Mouse (Mus musculus): ENCODE data around the gene Fosl1. TPM values are rescaled to one million over a fixed set of nuclear protein-coding genes. Genes with fewer than 3 reads are reported as not detected.

Gene Fosl1
- total RNA-seq, 2 experiments from 2014 or later: not detected

DNA sequence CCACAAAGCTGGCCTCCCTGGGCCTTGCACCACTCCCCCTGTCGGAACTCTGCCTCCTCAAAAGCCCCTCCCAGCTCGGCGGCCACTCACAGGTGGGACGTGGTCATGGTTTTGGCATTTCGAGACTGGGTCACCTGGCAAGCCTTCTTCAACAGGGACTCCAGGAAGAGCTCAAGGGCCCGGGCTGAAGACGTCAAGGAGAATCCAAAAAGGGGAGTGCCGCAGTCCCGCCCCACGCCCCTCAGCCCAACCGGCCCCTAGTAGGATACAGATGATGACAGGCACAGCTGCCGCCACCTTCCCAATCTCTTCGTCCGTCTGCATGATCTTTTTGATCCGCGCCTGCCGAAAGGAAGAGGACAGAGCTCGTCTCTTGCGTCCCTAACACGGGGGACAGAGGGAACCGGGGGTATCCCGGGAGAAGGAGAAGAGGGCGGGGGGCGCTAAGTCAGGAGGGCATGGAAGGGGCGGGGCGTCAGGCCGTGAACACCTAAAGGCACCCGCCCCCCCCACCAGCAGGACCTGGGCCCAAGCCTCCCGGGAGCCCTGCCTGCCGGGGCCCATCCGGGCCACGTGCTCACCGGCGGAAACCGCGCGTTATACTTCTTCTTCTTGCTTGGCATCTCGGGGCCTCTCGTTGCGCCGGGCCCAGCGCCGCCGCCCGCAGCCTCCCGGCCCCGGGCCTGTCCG, 23.1 kb upstream of the Fosl1 start:
- peak in 1 of 2 experiments; percentile 78 for DNase-seq (ENCODE audit: low spot score in 2 of 2)

DNA sequence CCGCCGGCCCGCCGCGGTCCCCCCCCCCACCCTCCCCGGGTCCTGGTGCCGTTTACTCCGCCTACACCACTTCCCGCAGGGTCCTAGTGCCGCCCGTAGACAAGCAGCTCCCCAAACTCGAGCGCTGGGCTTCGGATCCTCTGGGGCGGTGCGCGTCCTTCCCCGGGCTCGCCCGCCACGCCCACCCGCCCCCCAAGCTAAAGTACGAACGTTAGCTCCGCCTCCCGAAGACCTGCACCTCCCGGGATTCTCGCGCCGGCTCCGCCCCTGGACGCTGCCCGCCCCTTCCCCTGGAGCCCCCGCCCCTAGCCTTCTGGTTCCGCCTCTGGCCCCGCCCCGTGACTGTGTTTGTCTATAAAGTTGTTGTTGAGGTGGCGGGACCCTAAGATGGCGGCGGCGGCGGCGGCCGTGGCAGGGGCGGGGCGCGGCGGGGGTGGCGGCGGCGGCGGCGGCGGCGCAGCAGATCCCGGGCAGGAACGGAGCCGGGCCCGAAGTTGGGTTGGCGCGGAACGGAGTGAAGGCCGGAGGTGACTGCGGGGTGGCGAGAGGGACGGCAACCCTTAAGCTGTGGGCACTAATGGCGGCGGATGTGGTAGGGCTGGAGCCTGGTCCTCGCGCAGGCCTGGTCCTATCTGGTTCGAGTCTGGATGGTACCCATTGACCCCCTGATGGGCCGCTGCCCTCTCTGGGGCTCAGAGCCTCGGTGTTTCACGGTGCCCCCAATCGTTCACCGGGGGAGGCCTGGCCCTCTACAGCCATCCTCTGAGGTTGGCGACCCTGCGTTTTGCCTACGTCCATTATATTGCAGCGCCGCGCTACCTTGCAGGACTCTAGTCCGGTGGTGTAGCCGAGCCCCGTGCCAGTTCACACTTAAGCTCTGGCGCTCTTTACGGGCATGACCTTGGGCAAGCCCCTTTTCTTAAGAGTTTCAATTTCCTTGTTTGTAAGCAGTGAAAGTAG, 22.3 kb upstream of the Fosl1 start, which contains the start of the genes Drap1 and AI837181:
Gene Drap1 (minus strand): TSS at position 198 of the 960 bp plus-strand sequence.
Gene AI837181 (plus strand): TSS at position 363 of the 960 bp plus-strand sequence.
- peak; percentile 94 to 98 for DNase-seq (ENCODE audit: low spot score in 2 of 2)

DNA sequence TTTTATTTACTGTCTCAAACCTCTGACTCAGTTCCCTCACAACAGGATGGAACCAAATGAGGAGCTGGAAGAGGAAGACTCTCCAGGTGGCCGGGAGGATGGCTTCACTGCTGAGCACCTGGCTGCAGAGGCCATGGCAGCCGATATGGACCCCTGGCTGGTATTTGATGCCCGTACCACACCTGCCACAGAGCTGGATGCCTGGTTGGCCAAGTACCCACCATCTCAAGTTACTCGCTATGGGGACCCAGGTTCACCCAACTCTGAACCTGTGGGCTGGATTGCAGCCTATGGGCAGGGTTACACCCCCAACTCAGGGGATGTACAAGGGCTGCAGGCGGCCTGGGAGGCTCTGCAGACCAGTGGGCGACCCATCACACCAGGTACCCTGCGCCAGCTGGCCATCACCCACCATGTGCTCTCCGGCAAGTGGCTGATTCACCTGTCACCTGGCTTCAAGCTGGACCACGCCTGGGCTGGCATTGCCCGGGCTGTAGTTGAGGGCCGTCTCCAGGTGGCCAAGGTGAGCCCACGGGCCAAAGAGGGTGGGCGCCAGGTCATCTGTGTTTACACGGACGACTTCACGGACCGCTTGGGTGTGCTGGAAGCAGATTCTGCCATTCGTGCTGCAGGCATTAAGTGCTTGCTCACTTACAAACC, 21.3 kb upstream of the Fosl1 start:
- no peak for DNase-seq (ENCODE audit: low spot score in 2 of 2)

DNA sequence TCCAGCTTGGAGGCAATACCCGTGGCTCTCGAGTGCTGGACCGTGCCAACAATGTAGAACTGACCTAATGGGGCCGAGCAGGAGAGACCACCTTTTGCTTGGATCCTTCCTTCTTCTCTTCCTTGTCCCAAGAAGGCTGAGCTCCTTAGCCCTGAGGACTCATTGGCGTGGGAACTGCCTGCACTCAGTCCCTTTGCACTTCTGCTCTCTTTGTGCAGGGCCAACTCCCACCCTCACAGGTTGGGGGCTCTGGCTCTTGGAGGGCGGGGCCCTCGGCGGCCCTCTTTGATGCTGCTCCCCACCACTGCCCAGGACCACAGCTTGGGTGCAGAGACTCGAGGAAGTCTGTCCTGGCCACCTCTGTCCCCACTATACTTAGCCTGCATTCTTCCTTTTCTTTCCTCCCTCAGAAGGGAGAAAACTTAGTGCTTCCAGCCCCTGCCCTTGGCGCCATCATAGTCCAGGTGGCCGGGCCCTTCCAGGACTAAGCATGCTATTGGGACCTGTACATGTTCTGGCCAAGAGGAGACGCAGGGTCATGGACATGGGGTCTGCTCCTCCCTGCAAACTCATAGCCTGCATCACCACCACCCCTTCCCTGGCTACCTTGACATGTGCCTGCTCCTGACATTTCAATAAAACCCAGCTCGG, 20.6 kb upstream of the Fosl1 start:
- DNase-seq (ENCODE audit: low spot score in 2 of 2): no peak

DNA sequence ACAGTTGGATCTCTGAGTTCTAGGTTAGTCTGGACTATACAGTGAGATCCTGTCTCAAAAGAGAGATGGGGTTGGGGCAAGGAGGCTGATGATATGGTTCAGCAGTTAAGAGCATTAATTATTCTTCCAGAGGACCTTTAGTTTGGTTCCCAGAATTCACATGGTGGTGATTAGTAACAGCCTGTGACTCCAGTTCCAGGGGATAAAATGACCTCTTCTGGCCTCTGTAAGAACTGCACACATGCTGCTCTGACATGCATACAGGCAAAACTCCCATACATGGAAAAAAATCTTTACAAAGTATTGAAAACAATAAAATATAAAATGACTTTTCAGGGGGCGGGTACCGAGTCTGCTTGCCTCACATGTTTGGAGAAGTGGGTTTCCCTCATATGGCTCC, 19.3 kb upstream of the Fosl1 start:
- no peak for DNase-seq (ENCODE audit: low spot score in 2 of 2)

DNA sequence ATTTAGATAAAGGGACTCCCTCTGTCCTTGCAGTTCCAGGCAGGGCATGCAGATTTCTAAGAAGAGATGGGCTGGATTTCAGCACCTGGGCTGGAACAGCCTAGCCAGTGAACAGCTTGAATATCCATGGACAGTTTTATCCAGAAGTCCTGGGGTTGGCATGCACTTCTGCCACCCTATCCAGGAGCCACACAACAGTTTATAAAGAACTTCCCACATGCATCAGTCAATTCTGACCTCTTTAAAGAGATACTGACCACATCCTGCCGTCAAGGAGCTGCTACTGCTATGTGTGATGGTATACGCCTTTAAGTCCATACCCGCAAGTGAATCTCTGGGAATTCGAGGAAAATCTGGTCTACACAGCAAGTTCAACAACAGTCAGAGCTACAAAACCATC, 18.1 kb upstream of the Fosl1 start:
- DNase-seq (ENCODE audit: low spot score in 2 of 2): no peak

DNA sequence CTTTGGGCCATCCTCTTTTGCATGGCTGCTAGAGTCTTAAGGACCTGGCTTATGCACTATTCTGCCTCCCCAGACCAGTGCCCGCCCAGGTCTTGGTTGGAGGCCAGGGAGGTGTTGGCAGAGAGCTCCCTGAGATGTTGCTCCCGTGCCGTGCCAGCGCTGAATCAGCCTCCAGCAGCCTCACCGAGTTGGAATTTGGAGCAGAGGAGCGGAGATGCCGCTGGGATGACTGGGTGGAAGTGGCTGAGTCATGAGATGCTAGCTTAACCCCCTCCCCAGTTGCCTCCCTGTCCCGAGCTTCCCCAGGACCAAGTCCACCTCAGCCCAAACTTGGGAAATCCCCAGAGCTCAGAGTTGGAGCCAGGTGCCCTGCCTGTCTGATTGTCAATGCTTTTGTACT, 17.5 kb upstream of the Fosl1 start:
- peak in 1 of 2 experiments; percentile 60 for DNase-seq (ENCODE audit: low spot score in 2 of 2)

DNA sequence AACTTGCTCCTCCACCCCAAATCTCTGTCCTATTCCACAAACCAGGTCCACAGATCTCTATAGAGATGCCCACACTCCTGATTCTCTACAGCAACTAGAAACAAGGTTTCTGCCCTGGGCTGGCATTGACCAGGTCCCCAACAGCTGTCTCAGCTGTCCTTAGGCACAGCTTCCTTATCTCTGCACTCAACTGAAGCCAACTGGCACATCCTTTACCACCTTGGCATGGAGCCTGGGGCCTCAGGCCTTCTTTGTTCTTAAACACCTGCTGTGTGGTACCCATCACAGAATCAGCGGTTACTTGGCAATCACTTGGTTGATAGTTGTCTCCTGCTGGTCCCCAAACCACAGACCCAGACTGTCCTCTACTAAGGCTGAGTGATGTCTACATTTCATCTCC, 16.9 kb upstream of the Fosl1 start:
- no peak for DNase-seq (ENCODE audit: low spot score in 2 of 2)

DNA sequence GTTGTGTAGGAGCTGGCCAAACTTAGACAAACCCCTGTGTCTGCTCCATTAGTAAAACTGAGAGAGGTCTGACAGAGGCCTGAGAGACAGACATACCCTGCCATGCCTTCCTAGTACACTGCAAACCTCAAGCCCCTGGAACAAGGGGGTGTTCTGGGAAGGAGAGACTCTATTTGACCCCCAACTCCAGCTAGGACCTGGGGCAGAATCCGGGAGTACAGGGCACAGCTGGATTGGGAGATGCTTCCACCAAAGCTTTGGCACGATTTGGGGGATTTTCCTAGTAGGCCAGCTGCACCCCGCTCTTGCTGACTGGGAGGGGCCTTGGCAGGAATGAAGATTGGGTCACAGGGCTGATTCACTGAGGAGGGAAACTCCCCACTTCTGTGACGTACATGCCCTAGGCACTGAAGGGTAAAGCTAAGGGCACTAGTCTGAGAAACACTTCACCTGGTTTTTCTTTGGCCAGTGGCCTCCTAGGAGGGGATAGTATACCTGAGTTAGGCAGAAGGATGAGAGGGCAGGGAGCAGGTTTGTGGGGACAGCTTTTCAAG, 15.4 kb upstream of the Fosl1 start:
- no peak for DNase-seq (ENCODE audit: low spot score in 2 of 2)

DNA sequence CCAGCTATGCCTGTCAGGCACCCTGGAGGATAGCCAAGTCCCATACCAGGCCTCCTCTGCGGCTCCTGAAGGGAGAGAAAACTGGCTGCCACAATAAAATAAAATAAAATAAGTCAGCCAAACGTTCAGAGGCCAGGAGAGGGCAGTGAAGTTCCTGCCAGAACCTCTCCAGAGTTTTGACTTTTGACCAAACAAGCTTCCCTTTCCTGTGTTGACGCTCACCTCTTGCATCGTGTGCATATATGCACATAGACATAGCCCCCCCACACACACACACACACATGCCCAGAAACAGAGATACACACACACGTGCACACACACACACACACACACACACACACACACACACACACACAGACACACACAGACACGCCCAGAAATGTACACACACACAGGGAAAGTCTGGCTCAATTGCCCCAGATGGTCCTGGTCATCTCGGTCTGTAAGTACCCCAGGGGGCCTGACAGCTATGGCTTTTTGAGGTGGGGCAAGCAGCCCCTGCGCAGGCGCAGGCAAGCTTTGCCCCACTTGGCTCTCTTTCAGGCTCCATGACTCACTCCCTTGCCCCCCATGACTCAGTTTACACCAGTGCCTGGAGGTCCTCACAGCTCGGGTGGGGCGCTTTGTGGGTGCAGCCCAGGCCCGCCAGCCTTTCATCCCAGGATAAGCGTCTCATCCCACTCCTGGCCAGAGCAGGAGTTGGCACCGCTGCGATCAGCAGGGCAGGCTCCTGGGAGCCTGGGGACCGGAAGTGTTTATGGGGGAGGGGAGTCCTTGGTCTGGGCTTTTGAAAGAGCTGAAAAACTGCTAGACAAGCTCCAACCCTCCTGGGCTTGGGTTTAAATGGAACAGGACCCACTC, 14.1 kb upstream of the Fosl1 start:
- DNase-seq (ENCODE audit: low spot score in 2 of 2): no peak

DNA sequence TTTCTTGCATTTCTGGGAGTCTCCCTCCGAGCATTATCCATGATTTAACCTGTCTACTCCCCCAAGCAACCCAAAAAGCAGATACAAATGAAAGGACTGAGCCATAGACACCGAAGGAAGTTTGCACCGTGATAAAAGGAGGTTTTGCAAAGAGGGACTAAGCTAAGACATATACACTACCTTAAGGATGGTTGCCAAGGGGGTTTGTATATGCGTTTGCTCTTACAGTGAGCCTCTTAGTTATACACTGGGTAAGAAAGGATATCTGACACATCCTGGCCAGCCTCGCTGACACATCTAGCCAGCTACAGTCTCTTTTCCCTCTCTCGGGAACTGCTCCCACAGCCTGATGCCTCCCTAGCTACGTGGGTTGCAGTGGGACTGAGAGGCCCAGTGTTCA, 13.4 kb upstream of the Fosl1 start:
- no peak for DNase-seq (ENCODE audit: low spot score in 2 of 2)

DNA sequence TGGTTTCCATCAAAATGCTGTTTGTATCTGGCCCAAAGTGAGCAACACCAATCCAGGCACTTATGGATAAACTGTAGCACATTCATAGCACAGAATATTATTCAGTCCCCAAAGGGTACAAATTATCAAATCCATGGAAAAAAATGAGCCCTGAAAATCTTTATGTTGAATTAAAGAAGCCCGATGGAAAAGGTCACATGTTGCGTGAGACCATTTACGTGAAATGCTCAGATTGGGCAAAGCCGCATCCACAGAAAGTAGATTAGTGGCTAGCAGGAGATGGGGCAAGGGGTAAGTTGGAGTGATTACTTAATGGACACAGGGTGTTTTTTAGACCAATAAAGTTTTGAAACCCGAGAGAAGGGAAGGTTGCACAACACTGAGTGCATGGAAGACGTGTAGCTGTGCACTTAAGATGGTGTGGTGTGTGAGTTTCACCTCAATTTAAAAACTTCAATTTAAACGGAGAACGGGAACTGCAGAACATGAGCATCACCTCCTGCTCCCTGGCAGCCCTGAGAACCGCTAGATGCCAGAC, 2.9 kb upstream of the Fosl1 start:
- no peak for DNase-seq (ENCODE audit: low spot score in 2 of 2)

DNA sequence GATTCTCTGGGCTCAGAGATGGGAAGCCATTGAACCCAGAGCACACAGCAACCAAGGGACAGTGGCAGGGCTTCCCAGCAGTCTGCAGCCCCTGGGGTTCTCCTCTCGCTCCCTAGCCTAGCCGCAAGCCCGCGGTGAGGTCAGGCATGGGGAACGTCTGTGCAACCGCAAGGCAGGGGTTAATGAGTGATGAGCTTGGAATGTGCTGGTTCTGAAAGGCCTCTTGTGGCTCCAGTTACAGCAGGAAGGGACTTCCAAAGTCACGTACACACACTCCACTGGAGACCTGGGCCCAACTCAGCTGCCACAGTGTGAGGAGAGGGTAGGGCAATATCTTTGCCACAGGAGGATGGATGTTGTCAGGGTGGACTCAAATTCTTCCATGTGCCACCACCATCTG, 2.4 kb upstream of the Fosl1 start:
- no peak for DNase-seq (ENCODE audit: low spot score in 2 of 2)

DNA sequence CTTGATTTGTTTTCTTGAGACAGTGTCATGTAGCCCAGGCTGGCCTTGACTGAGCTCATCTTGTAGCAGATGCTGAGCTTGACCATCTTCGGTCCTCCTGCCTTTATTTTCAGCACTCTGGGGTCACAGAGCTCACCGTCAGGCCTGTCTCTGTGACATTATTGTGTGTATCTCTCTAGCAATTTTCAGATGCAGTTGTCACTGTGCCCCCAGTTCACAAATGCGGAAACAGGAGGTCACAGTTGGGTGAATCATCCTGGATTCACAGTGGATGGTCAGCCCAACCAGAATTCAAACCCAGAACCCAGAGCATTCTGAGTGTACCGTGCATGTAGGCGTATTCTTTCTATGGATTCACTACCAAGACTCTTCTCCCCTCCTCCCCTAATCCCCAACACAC, 1.6 kb upstream of the Fosl1 start:
- DNase-seq (ENCODE audit: low spot score in 2 of 2): no peak

DNA sequence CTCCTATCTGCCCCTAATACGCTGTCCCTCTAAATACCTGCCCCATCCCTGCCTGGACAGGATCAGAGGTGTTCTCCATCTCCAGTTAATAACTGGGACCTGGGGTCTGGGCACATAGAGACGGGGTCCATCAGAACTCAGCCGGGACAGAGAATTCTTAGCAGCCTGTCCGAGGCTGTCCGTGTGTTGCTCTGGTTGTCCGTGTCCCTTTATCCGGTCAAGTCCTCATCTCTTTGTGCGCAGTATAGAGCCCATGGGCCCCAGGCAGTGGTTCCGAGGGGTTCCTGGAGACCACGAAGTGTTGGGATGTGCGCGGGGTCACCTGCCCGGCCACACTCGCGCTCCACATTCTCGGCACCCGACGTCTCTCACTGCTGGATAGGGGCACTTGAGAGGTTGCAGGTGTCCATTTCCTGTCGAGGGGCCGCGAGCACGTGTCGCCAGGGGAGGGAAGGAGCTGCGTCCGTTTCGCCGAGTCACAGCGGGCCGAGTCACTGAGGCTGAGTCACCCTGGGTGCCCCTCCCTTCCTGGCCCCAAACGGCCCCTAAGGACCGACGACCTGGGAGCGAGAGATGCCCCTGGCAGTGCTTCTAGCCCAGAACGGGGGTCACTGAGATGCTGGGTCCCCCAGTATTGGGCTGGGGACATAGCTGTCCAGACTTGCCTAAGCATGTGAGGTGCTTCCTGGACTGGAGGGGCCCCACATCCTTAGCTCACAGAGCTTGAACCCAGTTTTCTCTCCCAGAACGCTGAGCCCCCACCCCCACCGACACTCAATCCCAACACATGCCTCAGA, 1.2 kb downstream of the Fosl1 start:
- no peak for DNase-seq (ENCODE audit: low spot score in 2 of 2)

DNA sequence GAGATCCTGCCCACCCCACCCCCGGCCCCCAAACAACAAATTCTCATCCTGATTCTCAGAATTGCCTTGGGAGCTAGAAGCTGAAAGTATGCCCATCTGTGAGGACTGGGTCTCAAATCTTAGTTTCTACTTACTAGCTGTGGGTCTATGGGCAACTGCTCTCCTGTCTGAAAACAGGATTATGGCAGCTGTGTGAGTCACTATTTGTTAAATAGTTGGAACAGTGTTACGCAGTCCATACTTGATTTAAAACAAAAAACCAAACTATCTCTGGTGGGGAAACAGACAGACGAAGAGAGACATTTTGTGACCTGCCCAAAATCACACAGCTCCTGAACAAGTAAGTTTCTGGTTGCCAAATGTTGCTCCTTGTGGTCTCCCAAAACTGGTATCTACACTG, 2.3 kb downstream of the Fosl1 start:
- DNase-seq (ENCODE audit: low spot score in 2 of 2): no peak

DNA sequence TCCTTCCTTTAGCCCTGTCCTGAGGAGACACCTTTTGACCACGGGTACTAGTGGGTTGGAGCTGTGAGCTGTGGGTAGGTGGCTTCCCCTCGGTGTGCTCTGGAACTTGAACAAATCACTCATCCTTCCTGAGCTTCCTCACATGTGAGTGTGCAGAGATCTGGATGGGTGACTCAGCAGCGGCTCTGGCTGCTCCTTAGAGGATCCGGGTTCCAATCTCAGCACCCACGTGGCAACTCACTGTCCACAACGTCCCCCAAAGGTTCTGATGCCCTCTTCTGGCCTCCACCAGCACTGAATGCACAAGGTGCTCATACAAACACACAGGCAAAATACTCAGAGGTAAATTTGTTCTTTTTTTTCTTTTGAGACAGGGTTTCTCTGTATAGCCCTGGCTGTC, 4.4 kb downstream of the Fosl1 start:
- DNase-seq (ENCODE audit: low spot score in 2 of 2): no peak

DNA sequence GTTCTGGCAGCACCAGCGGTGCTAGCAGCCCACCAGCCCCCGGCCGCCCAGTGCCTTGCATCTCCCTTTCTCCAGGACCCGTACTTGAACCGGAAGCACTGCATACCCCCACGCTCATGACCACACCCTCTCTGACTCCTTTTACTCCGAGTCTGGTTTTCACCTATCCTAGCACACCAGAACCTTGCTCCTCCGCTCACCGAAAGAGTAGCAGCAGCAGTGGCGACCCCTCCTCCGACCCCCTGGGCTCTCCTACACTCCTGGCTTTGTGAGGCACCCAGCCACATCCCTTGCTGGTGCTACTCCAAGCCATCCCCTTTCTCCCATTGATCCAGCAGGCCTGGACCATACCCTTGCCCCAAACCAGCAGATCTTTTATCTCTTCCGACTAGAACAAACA, 7.7 kb downstream of the Fosl1 start:
- no peak for DNase-seq (ENCODE audit: low spot score in 2 of 2)

DNA sequence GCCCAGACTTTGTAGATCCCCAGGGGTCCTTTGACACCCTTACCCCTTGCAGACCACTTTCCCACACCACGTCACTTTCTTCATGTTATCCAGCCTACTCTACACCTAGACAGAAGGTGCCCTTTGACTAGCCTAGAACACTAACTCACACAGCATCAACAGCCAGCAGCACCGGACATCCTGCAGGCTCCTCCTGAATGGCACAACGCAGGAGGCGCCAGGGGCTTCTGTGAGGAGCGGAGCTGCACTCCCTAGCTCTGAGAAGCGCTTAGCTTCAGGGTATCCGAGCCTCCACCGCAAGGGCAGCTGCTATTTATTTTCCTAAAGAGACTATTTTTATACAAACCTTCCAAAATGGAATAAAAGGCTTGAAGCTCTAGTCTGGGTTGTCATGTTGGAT, 8.2 kb downstream of the Fosl1 start:
- DNase-seq (ENCODE audit: low spot score in 2 of 2): no peak

Measured in gastrocnemius, postnatal 4 days (tissue).